Mouse (Mus musculus): Measurements from ENCODE around the gene St7.

The St7 gene

GRCm38 (mm10) chr6:17895562-17895961 is 202.8 kb downstream of the St7 start:
- no peak for DNase-seq (ENCODE audit: low spot score in 2 of 2)

GRCm38 (mm10) chr6:17898539-17898938 is 205.8 kb downstream of the St7 start:
- no peak for DNase-seq (ENCODE audit: low spot score in 2 of 2)

- DNase-seq (ENCODE audit: low spot score in 2 of 2), result no peak
Observed at GRCm38 (mm10) chr6:17903355-17903754, 210.6 kb downstream of the St7 start.

- DNase-seq (ENCODE audit: low spot score in 2 of 2), result no peak
Observed at GRCm38 (mm10) chr6:17905776-17906175, 213.0 kb downstream of the St7 start.

- no peak for DNase-seq (ENCODE audit: low spot score in 2 of 2)
Observed at GRCm38 (mm10) chr6:17906289-17906688, 213.6 kb downstream of the St7 start.

GRCm38 (mm10) chr6:17912312-17912711 is 219.6 kb downstream of the St7 start:
- no peak for DNase-seq (ENCODE audit: low spot score in 2 of 2)

- DNase-seq (ENCODE audit: low spot score in 2 of 2), result no peak
Observed at GRCm38 (mm10) chr6:17912825-17913224, 220.1 kb downstream of the St7 start.

- no peak for DNase-seq (ENCODE audit: low spot score in 2 of 2)
Observed at GRCm38 (mm10) chr6:17913315-17913714, 220.6 kb downstream of the St7 start.

- DNase-seq (ENCODE audit: low spot score in 2 of 2), result no peak
Observed at GRCm38 (mm10) chr6:17914300-17914699, 221.6 kb downstream of the St7 start.

GRCm38 (mm10) chr6:17917233-17917632 is 224.5 kb downstream of the St7 start:
- no peak for DNase-seq (ENCODE audit: low spot score in 2 of 2)

- DNase-seq (ENCODE audit: low spot score in 2 of 2), result no peak
Observed at GRCm38 (mm10) chr6:17922180-17922579, 229.4 kb downstream of the St7 start.

GRCm38 (mm10) chr6:17922967-17923366 is 230.2 kb downstream of the St7 start:
- no peak for DNase-seq (ENCODE audit: low spot score in 2 of 2)

GRCm38 (mm10) chr6:17923370-17923769 is 230.6 kb downstream of the St7 start:
- no peak for DNase-seq (ENCODE audit: low spot score in 2 of 2)

GRCm38 (mm10) chr6:17923894-17924505 is 231.3 kb downstream of the St7 start:
- DNase-seq (ENCODE audit: low spot score in 2 of 2), result no peak

GRCm38 (mm10) chr6:17925267-17925666 is 232.5 kb downstream of the St7 start:
- no peak for DNase-seq (ENCODE audit: low spot score in 2 of 2)

- DNase-seq (ENCODE audit: low spot score in 2 of 2), result no peak
Observed at GRCm38 (mm10) chr6:17927746-17928145, 235.0 kb downstream of the St7 start.

- no peak for DNase-seq (ENCODE audit: low spot score in 2 of 2)
Observed at GRCm38 (mm10) chr6:17931187-17931586, 238.5 kb downstream of the St7 start.

GRCm38 (mm10) chr6:17931835-17932234 is 239.1 kb downstream of the St7 start:
- DNase-seq (ENCODE audit: low spot score in 2 of 2), result no peak

GRCm38 (mm10) chr6:17932806-17933205 is 240.1 kb downstream of the St7 start:
- DNase-seq (ENCODE audit: low spot score in 2 of 2), result no peak

GRCm38 (mm10) chr6:17938631-17939346 is 246.1 kb downstream of the St7 start:
- no peak for DNase-seq (ENCODE audit: low spot score in 2 of 2)

- no peak for DNase-seq (ENCODE audit: low spot score in 2 of 2)
Observed at GRCm38 (mm10) chr6:17941916-17942315, 249.2 kb downstream of the St7 start.

- DNase-seq (ENCODE audit: low spot score in 2 of 2), result no peak
Observed at GRCm38 (mm10) chr6:17942344-17942743, 249.6 kb downstream of the St7 start.

- no peak for DNase-seq (ENCODE audit: low spot score in 2 of 2)
Observed at GRCm38 (mm10) chr6:17943877-17944617, 251.3 kb downstream of the St7 start.

Data from urinary bladder, adult 18-20 months (tissue).